Mouse (Mus musculus): ENCODE data around the gene Tbrg4.

Gene Tbrg4

DNA sequence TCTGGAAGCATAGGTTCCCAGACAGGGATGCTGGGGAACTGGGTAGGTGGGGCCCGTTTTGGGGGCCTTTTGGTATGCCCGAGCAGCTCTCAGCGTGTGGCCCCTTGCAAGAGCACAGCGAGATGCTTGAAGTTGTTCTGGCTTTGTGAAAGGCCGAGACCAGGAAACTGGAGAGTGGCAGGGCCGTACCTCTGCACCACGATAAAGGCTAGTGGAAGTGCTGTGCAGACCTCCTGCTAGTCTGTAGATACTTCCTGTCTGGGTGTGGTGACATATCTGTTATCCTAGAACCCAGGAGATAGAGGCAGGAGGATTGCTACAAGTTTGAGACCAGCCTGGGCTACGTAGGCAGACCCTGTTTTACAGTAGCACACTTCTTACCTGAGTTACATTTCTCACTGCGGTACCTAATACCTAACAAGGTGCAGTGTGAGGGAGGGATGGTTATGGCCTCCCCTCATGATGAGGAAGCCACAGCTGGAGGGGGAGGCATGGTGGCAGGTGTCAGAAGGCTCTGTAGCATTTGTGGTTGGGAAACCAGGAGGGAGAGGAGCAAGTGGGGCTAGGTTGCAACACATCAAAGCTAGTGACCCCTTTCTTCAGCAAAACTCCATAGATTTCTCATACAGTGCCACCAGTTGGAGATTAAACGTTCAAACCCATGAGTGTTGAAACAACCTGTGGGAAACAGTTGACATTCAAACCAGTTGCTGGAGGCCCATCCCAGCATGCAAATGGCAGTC, 34.8 kb downstream of the Tbrg4 start:
- DNase-seq (ENCODE audit: low spot score in 2 of 2): no peak

DNA sequence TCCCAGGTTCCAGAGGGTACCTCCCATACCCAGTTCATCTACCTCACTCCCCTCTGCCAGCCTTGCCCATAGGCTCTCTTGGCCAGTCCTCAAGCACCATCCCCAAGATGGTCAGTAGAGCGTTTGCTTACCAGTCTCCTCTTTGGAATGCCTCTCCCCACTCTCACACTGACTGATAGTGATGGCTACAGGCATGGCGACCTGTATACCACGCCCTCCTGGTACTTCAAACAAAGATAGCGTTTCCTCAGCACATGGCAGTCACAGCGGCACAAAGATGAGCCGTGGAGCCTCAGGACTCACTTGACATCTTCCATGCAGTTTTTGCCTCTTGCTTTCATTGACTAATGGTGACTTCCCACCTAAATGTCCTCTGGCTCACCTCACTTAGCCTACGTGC, 36.0 kb downstream of the Tbrg4 start:
- no peak for DNase-seq (ENCODE audit: low spot score in 2 of 2)

DNA sequence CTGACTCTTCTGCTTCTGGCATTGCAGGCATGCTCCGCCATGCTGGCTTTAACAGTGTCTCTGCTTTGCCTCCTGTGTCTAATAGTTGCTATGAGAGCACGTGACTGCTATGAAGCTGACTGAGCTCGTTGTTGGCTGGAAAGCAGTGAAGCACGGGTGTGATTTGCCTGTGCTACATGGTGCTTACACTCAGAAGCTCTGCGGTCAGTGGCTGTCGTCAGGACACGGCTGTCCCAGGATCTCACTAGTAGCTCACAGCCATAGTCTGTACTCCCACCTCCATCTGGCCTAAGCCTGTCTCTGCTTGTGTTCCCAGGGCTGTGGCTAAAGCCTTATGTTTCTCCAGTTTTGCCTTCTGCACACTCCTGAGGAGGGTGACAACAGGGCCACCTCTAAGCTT, 37.6 kb downstream of the Tbrg4 start:
- DNase-seq (ENCODE audit: low spot score in 2 of 2): no peak

DNA sequence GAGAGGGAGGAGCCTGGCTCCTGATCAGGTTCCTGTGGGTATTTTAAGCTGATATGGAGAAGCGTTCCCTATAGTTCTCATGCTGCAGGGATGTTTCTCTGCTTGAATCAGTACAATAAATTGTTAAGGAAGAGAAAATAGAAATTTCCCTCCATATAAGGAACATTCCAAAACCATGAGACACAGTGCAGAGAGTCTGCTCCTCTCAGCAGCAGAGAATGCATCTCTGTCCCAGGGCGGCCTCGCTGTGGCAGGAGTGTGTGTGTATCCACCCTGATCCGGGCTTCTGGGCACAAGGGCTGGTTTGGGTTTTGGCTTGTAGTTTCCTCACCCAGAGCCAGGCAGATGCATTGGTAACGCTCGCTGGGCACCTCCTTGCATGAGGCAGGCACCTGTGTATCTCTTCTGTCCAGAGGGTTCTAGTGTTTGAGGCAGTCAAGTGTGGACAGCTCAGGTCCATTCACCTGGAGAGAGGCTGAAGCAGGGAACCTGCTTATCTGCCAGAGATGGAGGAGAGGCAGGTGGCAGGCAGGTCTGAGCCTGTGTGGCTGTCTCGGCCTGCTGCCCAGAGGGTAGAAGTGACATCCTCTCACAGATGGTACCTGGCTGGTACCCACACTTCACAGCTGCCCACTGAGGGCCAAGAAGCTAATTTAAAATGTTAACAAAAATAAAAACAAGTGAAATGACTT, 38.5 kb downstream of the Tbrg4 start:
- DNase-seq (ENCODE audit: low spot score in 2 of 2): no peak

DNA sequence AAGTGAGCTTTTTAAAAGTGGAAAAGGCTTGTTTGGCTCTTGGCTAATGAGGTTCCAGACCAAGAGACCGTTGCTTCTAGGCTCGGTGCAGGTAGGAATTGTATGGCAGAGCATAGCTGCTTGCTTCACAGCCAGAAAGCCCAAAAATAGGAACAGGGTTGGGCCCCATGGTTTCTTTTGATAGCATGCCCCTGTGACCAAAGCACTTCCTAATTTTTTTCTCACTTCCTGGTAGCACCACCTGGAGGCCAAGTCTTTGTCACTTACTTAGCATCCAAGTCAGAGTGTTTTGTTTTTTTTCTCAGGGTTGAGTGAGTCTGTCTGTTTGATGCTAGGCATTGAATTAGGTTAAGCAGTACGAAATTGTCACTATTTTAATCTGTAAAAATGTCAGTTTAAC, 39.2 kb downstream of the Tbrg4 start:
- no peak for DNase-seq (ENCODE audit: low spot score in 2 of 2)

- no peak for DNase-seq (ENCODE audit: low spot score in 2 of 2)
Measured at GRCm38 (mm10) chr11:6585748-6586147, 40.1 kb downstream of the Tbrg4 start.

DNA sequence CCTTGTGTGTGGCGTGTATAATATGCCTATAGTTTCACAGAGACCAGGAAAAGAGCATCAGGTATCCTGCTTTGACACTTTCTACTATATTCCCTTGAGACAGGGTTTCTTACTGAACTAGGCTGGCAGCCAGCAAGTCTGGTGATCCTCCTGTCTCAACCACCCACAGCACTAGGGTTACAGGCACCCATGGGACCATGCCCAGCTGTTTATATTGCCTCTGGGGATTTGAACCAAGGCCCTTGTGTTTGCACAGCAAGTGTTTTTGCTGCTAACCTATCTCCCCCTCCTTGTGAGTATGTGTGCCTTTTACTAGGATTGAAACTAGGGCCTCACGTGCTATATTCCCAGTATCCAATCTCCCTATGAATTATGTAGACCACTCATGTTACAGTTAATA, 44.3 kb downstream of the Tbrg4 start:
- no peak for DNase-seq (ENCODE audit: low spot score in 2 of 2)

GRCm38 (mm10) chr11:6580065-6580750, 45.7 kb downstream of the Tbrg4 start:
- DNase-seq (ENCODE audit: low spot score in 2 of 2): no peak

GRCm38 (mm10) chr11:6579361-6579760, 46.5 kb downstream of the Tbrg4 start:
- no peak for DNase-seq (ENCODE audit: low spot score in 2 of 2)

- no peak for DNase-seq (ENCODE audit: low spot score in 2 of 2)
Measured at GRCm38 (mm10) chr11:6576151-6576550, 49.7 kb downstream of the Tbrg4 start.

- DNase-seq (ENCODE audit: low spot score in 2 of 2): no peak
Measured at GRCm38 (mm10) chr11:6569410-6569777, 56.5 kb downstream of the Tbrg4 start.

- peak in 1 of 2 experiments; percentile 45 for DNase-seq (ENCODE audit: low spot score in 2 of 2)
Measured at GRCm38 (mm10) chr11:6568584-6569409, 57.1 kb downstream of the Tbrg4 start.

DNA sequence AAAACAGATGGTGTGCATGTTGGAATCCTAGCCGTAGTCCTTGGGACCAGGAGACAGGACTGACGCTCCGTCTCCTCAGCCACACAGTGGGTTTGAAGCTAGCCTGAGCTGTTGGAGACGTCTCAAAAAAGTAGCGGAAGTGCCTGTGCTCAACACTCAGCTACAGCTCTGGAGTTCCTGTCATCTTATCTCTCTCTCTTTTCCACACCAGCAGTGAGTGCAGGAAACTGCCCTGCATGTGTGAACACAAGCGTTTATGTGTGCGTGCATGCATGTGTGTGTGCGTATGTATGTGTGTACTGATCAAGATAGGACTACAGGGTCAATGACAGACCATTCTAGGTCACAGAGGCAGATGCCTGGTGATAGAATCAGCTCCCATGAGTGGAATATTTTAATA, 57.9 kb downstream of the Tbrg4 start:
- no peak for DNase-seq (ENCODE audit: low spot score in 2 of 2)

DNA sequence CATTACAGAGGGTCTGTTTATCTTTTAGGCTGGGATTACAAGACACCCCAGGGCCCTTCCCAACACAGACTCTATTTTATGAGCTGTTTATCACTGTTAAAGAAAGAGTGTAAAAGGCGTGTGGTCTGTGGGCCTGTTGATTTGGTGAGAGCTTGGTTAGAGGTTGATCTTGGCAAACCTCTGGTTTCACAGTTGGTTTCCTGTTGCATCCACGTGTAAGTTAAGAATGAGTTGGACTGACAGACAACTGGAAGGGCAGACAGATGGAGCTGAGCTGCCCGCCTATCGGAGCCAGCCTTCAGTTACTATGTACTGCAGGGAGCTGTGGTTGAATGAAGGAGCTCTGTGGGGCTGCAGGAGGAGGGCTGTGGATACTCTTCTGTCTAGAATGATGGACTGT, 59.4 kb downstream of the Tbrg4 start:
- no peak for DNase-seq (ENCODE audit: low spot score in 2 of 2)
